Mouse (Mus musculus) embryonic facial prominence, embryonic 14.5 days (tissue): Measurements from ENCODE around the gene Gm20604. TPM values are rescaled to one million over a fixed set of nuclear protein-coding genes. Genes with fewer than 3 reads are reported as not detected.

Experiments used
- ATAC-seq: fragments of 200-750 bp; cut with Nextera tagmentation; 2 replicates; pipeline ENCODE4 v1.8.0; 2017; ENCODE audit warnings: low read depth, moderate number of reproducible peaks, moderate TSS enrichment
- DNase-seq: peaks from one replicate; pipeline ENCODE4 v3.0.0-alpha.2; 2015; ENCODE audit warnings: low spot score
- H3K27ac ChIP-seq: fragments of 300-500 bp; sonication (generic); replicated peaks from 2 replicates; pipeline ENCODE4 v1.5.1; 2014; ENCODE audit warnings: low read depth, mild to moderate bottlenecking, low read length, moderate library complexity
- H3K27me3 ChIP-seq: fragments of 300-500 bp; sonication (generic); replicated peaks from 2 replicates; pipeline ENCODE4 v1.6.1; 2014; ENCODE audit warnings: low read length; ENCODE audit not compliant: control insufficient read depth, insufficient read depth
- H3K36me3 ChIP-seq: fragments of 300-500 bp; sonication (generic); 2 replicates; pipeline ENCODE4 v1.6.1; 2014; ENCODE audit warnings: low read length, mixed read lengths; ENCODE audit not compliant: control insufficient read depth, insufficient read depth
- H3K4me1 ChIP-seq: fragments of 300-500 bp; sonication (generic); 2 replicates; pipeline ENCODE4 v1.6.1; 2014; ENCODE audit warnings: antibody characterized with exemption, low read length; ENCODE audit not compliant: control insufficient read depth, insufficient read depth
- H3K4me2 ChIP-seq: fragments of 300-500 bp; sonication (generic); 2 replicates; pipeline ENCODE4 v1.6.1; 2014; ENCODE audit warnings: low read depth, mild to moderate bottlenecking, low read length, moderate library complexity, mixed read lengths
- H3K4me3 ChIP-seq: fragments of 300-500 bp; sonication (generic); 2 replicates; pipeline ENCODE4 v1.5.1; 2014; ENCODE audit warnings: low read depth, mild to moderate bottlenecking, low read length
- H3K9ac ChIP-seq: fragments of 300-500 bp; sonication (generic); 2 replicates; pipeline ENCODE4 v1.6.1; 2014; ENCODE audit warnings: low read depth, mild to moderate bottlenecking, low read length, moderate library complexity, mixed read lengths
- H3K9me3 ChIP-seq: fragments of 300-500 bp; sonication (generic); 2 replicates; pipeline ENCODE4 v1.6.1; 2016; ENCODE audit warnings: low read length; ENCODE audit not compliant: control insufficient read depth
- WGBS: fragments of 180-500 bp; shearing (Covaris S2); extraction: QIAGEN DNeasy Blood & Tissue Kit; methylation state at CpG from one replicate; pipeline ENCODE4 v1.1.7; 2014; 5-methylcytosine and 5-hydroxymethylcytosine counted together
- polyA plus RNA-seq: library from polyadenylated mRNA; unstranded; fragments of >200 nt; fragmentation: Nextera tagmentation; extraction: Ambion mirVana; gene quantifications from 2 replicates; pipeline ENCODE4 v1.2.1, GENCODE M21; 2014

Gene Gm20604
- polyA plus RNA-seq, 1 experiment from 2014 or later, result 22.2 TPM

DNA sequence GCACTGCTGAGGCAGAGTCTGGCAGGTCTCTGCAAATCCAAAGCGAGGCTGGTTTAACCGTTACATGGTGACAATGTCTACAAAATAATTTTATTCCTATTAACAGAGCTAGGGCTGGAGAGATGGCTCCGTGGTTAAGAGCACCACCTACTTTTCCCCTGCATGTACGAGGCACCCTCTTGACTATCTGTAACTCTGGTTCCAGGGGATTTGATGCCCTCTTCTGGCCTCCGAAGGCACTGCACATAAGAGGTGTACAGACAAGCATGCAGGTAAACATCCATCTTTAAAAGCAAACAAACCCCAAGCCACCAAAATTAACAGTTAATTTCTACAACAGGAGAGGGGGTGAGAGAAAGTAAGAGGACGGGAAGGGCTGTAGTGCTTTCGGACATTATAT lies 2.2 kb downstream of the Gm20604 start:
- 84% methylated on average over 7 of the region's 7 CpGs for WGBS
- Histone ChIP-seq H3K4me1 (peaks cover 13% of the 10 kb centered on the region), H3K27me3 (no peaks in the 10 kb centered on the region), H3K27ac (no peak overlapping the region), H3K36me3 (0 out of 2 replicates have a peak, but pooled peaks cover 12% of the 10 kb centered on the region), H3K9me3 (no peaks in the 10 kb centered on the region), H3K4me3 (peak overlapping the region; percentile 64), H3K4me2 (peak overlapping the region; percentile 74), H3K9ac (no peak overlapping the region)
- ATAC-seq (no peak), DNase-seq (no peak)

DNA sequence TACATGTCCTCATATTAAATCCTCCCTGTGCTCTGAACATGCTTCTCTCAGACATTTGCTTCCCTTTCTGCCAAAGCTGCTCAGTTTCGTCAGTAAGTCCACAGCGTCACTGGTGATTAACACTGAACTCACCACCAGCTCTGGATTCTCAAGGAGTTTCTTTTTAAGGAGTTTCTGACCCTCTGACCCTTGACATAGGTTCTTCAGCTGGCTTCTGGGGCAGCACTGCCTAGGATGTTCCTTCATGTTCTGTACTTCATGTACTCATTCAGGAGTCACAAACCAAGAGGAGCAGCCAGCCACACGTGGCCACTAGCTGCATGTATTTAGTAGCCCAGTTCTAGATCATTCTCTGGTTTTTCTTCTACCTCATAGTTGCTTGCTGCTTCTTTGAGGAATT lies 10.2 kb downstream of the Gm20604 start:
- Histone ChIP-seq H3K4me3 (no peak overlapping the region), H3K4me1 (peaks cover 6% of the 10 kb centered on the region; the same call in 1 of the 2 replicates), H3K4me2 (no peak overlapping the region), H3K9ac (no peak overlapping the region), H3K27me3 (no peaks in the 10 kb centered on the region), H3K27ac (no peak overlapping the region), H3K36me3 (peaks cover 11% of the 10 kb centered on the region; the same call in 1 of the 2 replicates), H3K9me3 (no peaks in the 10 kb centered on the region)
- ATAC-seq, result no peak
- DNase-seq, result no peak
- 77% methylated on average over 3 of the region's 3 CpGs for WGBS

DNA sequence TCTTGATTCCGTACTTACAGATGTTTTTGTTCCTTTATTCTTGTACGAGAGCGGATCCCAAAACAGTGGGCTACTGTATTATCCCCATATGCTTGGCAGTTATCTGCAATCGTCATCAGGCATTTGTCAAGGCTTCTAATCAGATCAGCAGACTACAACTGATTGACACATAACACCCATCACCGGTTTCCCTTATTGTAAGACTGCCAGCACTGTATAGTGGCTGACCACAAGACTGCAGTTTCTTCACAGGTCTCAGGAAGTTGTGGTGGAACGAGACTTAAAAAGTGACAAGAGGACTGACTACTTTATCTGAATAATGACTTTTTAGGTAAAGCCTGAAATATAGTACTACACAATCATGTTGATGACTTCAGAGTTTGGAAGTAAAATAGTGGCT lies 13.6 kb downstream of the Gm20604 start:
- Histone ChIP-seq H3K36me3 (peaks cover 5% of the 10 kb centered on the region; the same call in 1 of the 2 replicates), H3K27ac (no peak overlapping the region), H3K9me3 (no peaks in the 10 kb centered on the region), H3K4me1 (peaks cover 6% of the 10 kb centered on the region; the same call in 1 of the 2 replicates), H3K4me3 (peak overlapping the region; percentile 82), H3K4me2 (peak overlapping the region; percentile 53; the same call in 1 of the 2 replicates), H3K9ac (0 out of 2 replicates have a peak overlapping the region, but pooled peaks have one; percentile 90), H3K27me3 (no peaks in the 10 kb centered on the region)
- DNase-seq, result no peak
- no peak for ATAC-seq
- 50% methylated on average over 6 of the region's 6 CpGs for WGBS

DNA sequence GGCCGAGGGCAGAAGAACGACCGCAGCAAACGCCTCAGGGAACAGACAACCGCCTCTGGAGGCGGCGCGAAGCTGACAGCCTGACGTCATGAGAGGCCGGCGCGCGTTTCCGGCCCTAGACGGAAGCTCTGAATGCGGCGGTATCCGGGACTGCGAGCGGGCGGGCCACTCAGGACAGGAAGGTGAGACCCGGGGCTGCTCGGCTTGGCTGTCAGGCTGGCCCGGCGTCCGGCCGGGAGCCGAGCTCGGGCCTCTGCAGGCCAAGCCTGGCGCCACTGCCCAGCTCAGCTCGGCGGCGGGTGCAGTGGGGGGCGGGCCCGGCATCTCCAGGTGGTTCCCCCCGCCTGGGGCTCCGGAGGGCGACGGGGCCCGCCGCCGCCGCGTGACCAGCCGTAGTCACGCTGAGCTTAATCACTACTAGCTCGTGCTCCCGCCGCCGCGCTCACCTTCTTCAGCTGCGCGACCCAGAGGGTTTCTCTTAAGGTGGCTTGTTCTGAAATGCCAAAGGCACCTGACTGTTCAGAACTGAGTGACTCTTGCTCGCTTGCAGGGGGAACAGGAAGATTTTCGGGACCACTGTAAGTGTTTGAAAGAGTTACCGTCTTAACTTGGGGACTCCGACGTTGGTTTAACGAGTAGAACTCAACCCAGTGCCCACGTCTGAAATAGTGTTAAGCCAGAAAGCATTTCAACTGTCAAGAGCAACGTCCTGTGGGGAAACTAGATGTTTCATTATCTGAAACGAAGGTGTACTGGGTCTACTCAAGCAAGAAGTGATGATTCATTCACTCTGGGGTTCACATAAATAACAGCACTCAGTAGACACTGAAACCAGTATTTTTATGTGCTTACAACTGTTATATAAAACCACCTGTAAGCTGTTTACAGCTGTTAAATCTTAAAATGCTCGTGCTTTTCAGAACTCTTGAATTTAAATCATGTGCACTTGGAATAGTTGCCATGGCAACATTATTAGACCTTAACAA lies 14.6 kb downstream of the Gm20604 start, which contains the start of the genes Moap1 and Tmem251:
Moap1 (minus strand) TSS at position 73 of the 986 bp plus-strand sequence.
Tmem251 (plus strand) TSS at position 174 of the 986 bp plus-strand sequence.
- Histone ChIP-seq H3K27ac (peak within 1 kb of the TSS; percentile 90), H3K27me3 (no peaks in the 10 kb centered on the region), H3K4me1 (peaks cover 6% of the 10 kb centered on the region; the same call in 1 of the 2 replicates), H3K9me3 (no peaks in the 10 kb centered on the region), H3K4me2 (peak within 1 kb of the TSS; percentile 53), H3K36me3 (peaks cover 5% of the 10 kb centered on the region; the same call in 1 of the 2 replicates), H3K9ac (peak within 1 kb of the TSS; percentile 90), H3K4me3 (peak within 1 kb of the TSS; percentile 82)
- ATAC-seq (peak; percentile 98), DNase-seq (peak; percentile 94)
- under 1% methylated on average over 18 of the region's 63 CpGs for WGBS

DNA sequence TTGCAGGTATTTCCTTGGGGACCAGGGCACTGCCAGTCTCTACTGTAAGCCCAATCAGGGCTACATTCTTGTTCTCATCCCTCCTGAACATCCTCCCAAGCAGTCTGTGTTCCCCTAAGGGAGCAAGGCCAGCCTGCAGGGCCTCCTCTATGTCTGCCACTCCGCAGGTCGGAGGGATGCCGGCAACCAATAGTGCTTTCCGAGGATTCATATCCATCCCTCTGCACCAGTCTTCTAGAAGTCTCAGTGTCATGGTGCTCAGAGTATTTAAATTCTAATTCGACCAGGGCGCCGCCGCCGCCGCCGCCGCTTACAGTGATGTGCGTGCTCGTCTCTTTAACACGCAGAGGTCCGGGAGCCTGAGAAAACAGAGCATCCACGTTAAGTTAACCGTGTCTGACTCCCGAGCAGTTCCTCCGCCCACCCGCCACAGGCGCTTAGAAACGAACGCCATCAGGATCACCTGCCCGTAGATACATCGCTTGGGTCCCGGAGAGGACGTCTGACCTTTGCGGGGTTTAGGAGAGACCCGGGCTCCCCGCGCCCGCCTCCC lies 15.4 kb downstream of the Gm20604 start:
- ATAC-seq, result peak; percentile 56

DNA sequence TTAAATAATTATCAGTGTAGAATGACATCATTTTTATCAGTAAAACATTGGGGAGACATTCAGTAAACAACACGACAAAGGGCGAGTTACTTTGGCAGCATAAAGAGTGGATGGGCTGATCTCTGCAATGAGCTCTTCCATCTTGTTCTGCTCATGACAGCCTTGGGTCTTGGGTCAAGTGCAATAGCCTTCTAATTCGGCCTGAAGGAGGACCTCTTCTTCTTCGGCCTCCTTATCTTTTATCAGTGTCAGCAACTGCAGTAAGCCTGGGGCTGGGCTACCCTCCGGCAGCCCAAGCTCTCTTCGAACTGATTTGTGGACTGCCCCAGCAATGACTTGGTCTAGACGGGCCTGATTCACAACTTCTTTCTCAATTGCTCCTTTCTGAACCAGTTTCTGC lies 16.4 kb downstream of the Gm20604 start:
- Histone ChIP-seq H3K27ac (no peak overlapping the region), H3K4me3 (no peak overlapping the region), H3K9me3 (no peaks in the 10 kb centered on the region), H3K9ac (no peak overlapping the region), H3K4me2 (no peak overlapping the region), H3K27me3 (no peaks in the 10 kb centered on the region), H3K36me3 (0 out of 2 replicates have a peak, but pooled peaks cover 1% of the 10 kb centered on the region), H3K4me1 (peaks cover 6% of the 10 kb centered on the region; the same call in 1 of the 2 replicates)
- DNase-seq (no peak), ATAC-seq (no peak)
- 89% methylated on average over 7 of the region's 7 CpGs for WGBS

More for the DNA sequence above, 15.4 kb downstream of the Gm20604 start:
- Histone ChIP-seq H3K4me1 (peaks cover 6% of the 10 kb centered on the region; the same call in 1 of the 2 replicates), H3K27ac (peak overlapping the region; percentile 90), H3K4me3 (peak overlapping the region; percentile 82), H3K9ac (peak overlapping the region; percentile 90), H3K4me2 (peak overlapping the region; percentile 53), H3K9me3 (no peaks in the 10 kb centered on the region), H3K27me3 (no peaks in the 10 kb centered on the region), H3K36me3 (peaks cover 5% of the 10 kb centered on the region; the same call in 1 of the 2 replicates)
- DNase-seq, result no peak
- under 1% methylated on average over 23 of the region's 33 CpGs for WGBS

DNA sequence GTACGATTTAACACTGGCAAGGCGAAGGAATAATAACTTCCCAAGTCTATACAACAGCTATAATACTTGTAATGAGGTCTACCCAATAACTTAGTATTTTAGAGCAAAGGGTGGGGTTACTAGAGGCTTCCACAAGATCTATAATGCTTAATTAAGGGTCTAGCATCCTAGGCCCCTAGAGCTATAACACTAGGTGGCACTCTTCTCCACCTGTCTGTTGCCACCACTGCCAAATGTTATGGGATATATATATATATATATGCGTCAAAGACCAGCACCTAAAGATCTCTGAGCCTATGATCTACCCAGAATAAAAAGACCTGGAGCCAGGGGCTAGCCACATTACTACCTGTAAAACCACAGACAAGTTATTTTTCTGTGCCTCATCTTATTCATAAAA lies 18.2 kb downstream of the Gm20604 start:
- no peak overlapping the region for H3K27ac ChIP-seq
- no peaks in the 10 kb centered on the region for H3K27me3 ChIP-seq
- DNase-seq (no peak), ATAC-seq (no peak)
- H3K4me3 ChIP-seq, result no peak overlapping the region
- WGBS, result 67% methylated on average over 3 of the region's 3 CpGs
- H3K4me1 ChIP-seq, result peaks cover 6% of the 10 kb centered on the region; the same call in 1 of the 2 replicates
- H3K4me2 ChIP-seq, result no peak overlapping the region
- H3K9ac ChIP-seq, result no peak overlapping the region
- no peaks in the 10 kb centered on the region for H3K9me3 ChIP-seq
- H3K36me3 ChIP-seq, result no peaks in the 10 kb centered on the region

DNA sequence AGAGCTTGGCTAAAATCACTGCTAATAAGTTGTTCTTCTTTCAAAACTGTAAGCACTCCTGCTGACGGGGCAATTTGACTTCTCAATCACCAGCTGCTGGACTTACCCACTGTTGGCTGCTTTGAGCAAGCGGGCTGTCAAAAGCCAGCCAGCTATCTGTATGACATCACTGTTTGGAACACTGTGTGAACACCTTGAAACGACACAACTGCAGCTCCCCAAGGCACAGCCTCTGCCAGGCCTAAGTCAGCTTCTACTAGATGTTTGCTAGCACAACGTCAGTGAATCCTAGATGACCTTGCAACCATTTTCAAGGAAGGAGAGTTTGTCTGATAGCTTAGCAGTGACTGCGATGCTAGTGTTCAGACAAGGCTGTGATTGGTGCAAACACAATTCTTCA lies 19.4 kb downstream of the Gm20604 start:
- WGBS, result 76% methylated on average over 5 of the region's 5 CpGs

More for the DNA sequence above, 19.4 kb downstream of the Gm20604 start:
- H3K4me2 ChIP-seq, result no peak overlapping the region
- DNase-seq (no peak), ATAC-seq (no peak)
- H3K4me3 ChIP-seq, result no peak overlapping the region
- peaks cover under 1% of the 10 kb centered on the region; the same call in 1 of the 2 replicates for H3K4me1 ChIP-seq
- no peaks in the 10 kb centered on the region for H3K9me3 ChIP-seq
- H3K27ac ChIP-seq, result no peak overlapping the region
- no peaks in the 10 kb centered on the region for H3K36me3 ChIP-seq
- no peak overlapping the region for H3K9ac ChIP-seq
- no peaks in the 10 kb centered on the region for H3K27me3 ChIP-seq
